Mouse (Mus musculus) stomach, postnatal 0 days (tissue): Measurements from ENCODE around the gene Arfgef2.

ENCODE experiments used
- CTCF ChIP-seq: IDR thresholded peaks from 2 replicates; pipeline ENCODE4 v1.5.1; 2016; ENCODE audit warnings: antibody characterized with exemption, low read depth, mild to moderate bottlenecking, moderate library complexity
- EP300 ChIP-seq: optimal IDR thresholded peaks from 2 replicates; pipeline ENCODE3; 2016; ENCODE audit warnings: antibody characterized with exemption

GRCm38 (mm10) chr2:166764051-166764450, 41.3 kb upstream of the Arfgef2 start:
- no peak for TF ChIP-seq CTCF
- TF ChIP-seq EP300 = no peak
